8 mouse cellular contexts compared by ENCODE assay signal in genomic region chr9:65576861-65577510, GRCm38 (mm10). TPM values are rescaled to one million over a fixed set of nuclear protein-coding genes. Genes with fewer than 3 reads are reported as not detected.
DNase-seq lines count a peak whose midpoint lies in the region; ATAC-seq and TF ChIP-seq lines count a peak whose summit lies in the region.

No protein-coding gene starts in this region.

- 53% methylated on average over 7 of the region's 7 CpGs for WGBS in kidney, adult 2 months
- 37% methylated on average over 7 of the region's 7 CpGs for WGBS in heart, embryonic 14.5 days
- WGBS in liver, postnatal 0 days (ENCODE audit: insufficient replicate concordance), result 42% methylated on average over 7 of the region's 7 CpGs

- 0 out of 2 replicates have a peak, but pooled peaks have one; percentile 21 for TF ChIP-seq EP300 in liver, postnatal 0 days (IDR thresholded peaks at IDR 0.05; ENCODE audit: low read depth)

- no peaks in the 10 kb centered on the region for H3K36me3 ChIP-seq in kidney, adult 2 months (ENCODE audit: control insufficient read depth, insufficient read depth, low read length)
- peaks cover 16% of the 10 kb centered on the region for H3K36me3 ChIP-seq in heart, embryonic 14.5 days (ENCODE audit: control insufficient read depth, insufficient read depth, low read length)
- peaks cover 25% of the 10 kb centered on the region for H3K36me3 ChIP-seq in liver, postnatal 0 days (replicated peaks; ENCODE audit: insufficient read depth, low read length)

- no peak overlapping the region for H3K4me3 ChIP-seq in kidney, adult 2 months (ENCODE audit: insufficient read depth, low read depth, low read length)
- no peak overlapping the region for H3K4me3 ChIP-seq in heart, embryonic 14.5 days (ENCODE audit: control insufficient read depth in 1 of 2, insufficient read depth in 1 of 2, low read depth in 1 of 2, low read length in 2 of 2)
- H3K4me3 ChIP-seq in liver, postnatal 0 days (ENCODE audit: low read depth, low read length), result peak overlapping the region; percentile 72

- TF ChIP-seq POLR2A in kidney, adult 2 months (IDR thresholded peaks at IDR 0.05; ENCODE audit: low read depth, low read length), result no peak

- H3K4me1 ChIP-seq in kidney, adult 2 months (ENCODE audit: control insufficient read depth, insufficient read depth, low read length), result peaks cover 6% of the 10 kb centered on the region; the same call in 1 of the 2 replicates
- H3K4me1 ChIP-seq in heart, embryonic 14.5 days (ENCODE audit: control insufficient read depth in 2 of 2, insufficient read depth in 2 of 2, low read length in 2 of 2), result peaks cover 46 to 54% of the 10 kb centered on the region in 2 experiments
- H3K4me1 ChIP-seq in liver, postnatal 0 days (ENCODE audit: insufficient read depth), result peaks cover 43% of the 10 kb centered on the region

- peak overlapping the region; percentile 86 for H3K4me2 ChIP-seq in heart, embryonic 14.5 days (ENCODE audit: low read length)
- peak overlapping the region; percentile 82 for H3K4me2 ChIP-seq in liver, postnatal 0 days (ENCODE audit: low read depth, low read length)

- TF ChIP-seq CTCF in kidney, adult 2 months (conservative IDR thresholded peaks at IDR 0.05; ENCODE audit: insufficient read depth, insufficient read length, low read depth, low read length), result no peak
- TF ChIP-seq CTCF in liver, postnatal 0 days (IDR thresholded peaks at IDR 0.05; ENCODE audit: low read depth), result no peak

- ATAC-seq in heart, embryonic 14.5 days (ENCODE audit: insufficient number of reproducible peaks, insufficient read depth, low FRiP score, low read depth), result no peak
- ATAC-seq in liver, postnatal 0 days, result no peak
- ATAC-seq in erythroid progenitor cell, adult 5-6 weeks (replicated peaks; ENCODE audit: low FRiP score, poor library complexity, severe bottlenecking), result no peak

- DNase-seq in kidney, postnatal 4 days, result peak; percentile 36 to 52
- DNase-seq in kidney, adult 2 months, result no peak
- peak; percentile 63 for DNase-seq in NIH3T3 (ENCODE audit: low read depth)
- peak; percentile 45 for DNase-seq in cerebellum, adult 9-11 months
- no peak for DNase-seq in liver, postnatal 0 days
- DNase-seq in spleen, postnatal 14 days (ENCODE audit: low spot score in 2 of 2), result no peak

- H3K27me3 ChIP-seq in kidney, adult 2 months (replicated peaks; ENCODE audit: control insufficient read depth, insufficient read depth, low read length), result no peaks in the 10 kb centered on the region
- H3K27me3 ChIP-seq in heart, embryonic 14.5 days (ENCODE audit: control insufficient read depth, insufficient read depth, low read length), result no peaks in the 10 kb centered on the region
- H3K27me3 ChIP-seq in liver, postnatal 0 days (ENCODE audit: insufficient read depth, low read length), result no peaks in the 10 kb centered on the region

- no peak overlapping the region for H3K27ac ChIP-seq in kidney, adult 2 months (ENCODE audit: insufficient read depth, low read depth, low read length)
- peak overlapping the region in 1 of 2 experiments; percentile 79; a peak in 3 of 4 replicates for H3K27ac ChIP-seq in heart, embryonic 14.5 days (replicated peaks in 1 of 2; ENCODE audit: control insufficient read depth in 1 of 2, insufficient read depth in 1 of 2, low read depth in 2 of 2, low read length in 2 of 2)
- H3K27ac ChIP-seq in liver, postnatal 0 days (ENCODE audit: low read depth), result peak overlapping the region; percentile 97

- peak overlapping the region; percentile 41; the same call in 1 of the 2 replicates for H3K9ac ChIP-seq in heart, embryonic 14.5 days (ENCODE audit: low read length)
- H3K9ac ChIP-seq in liver, postnatal 0 days (replicated peaks), result peak overlapping the region; percentile 43

- H3K9me3 ChIP-seq in heart, embryonic 14.5 days (ENCODE audit: control insufficient read depth, low read length), result no peaks in the 10 kb centered on the region
- no peaks in the 10 kb centered on the region for H3K9me3 ChIP-seq in liver, postnatal 0 days (ENCODE audit: low read length)

RNA-seq across cellular contexts. Expression of gene Plekho2, which starts 2.9 kb away (rescaled TPM):
- polyA plus RNA-seq in kidney, adult 2 months (2012; rRNA removed), result 9.8 and 10.4 TPM in 2 replicates
- polyA plus RNA-seq in heart, embryonic 14.5 days (2014; fragmentation: Nextera tagmentation; extraction: Ambion mirVana), result 8.8 and 9.8 TPM in 2 replicates
- 14.3 and 14.5 TPM in 2 replicates for polyA plus RNA-seq in liver, postnatal 0 days (2015; fragmentation: Nextera tagmentation; extraction: Ambion mirVana)
- total RNA-seq in erythroid progenitor cell, adult 5-6 weeks (2015; ENCODE audit: low replicate concordance), result 32.3 and 42.2 TPM in 2 replicates
- total RNA-seq in erythroid progenitor cell, adult 5-6 weeks (2017; ENCODE audit: low replicate concordance), result 48.6 and 54.6 TPM in 2 replicates

RNA-seq across cellular contexts. Expression of gene Pif1, which starts 10.0 kb away (rescaled TPM):
- 0.08 and 0.11 TPM in 2 replicates for polyA plus RNA-seq in kidney, adult 2 months (2012; rRNA removed)
- polyA plus RNA-seq in heart, embryonic 14.5 days (2014; fragmentation: Nextera tagmentation; extraction: Ambion mirVana), result 8.7 and 9.2 TPM in 2 replicates
- polyA plus RNA-seq in liver, postnatal 0 days (2015; fragmentation: Nextera tagmentation; extraction: Ambion mirVana), result 3.2 and 3.5 TPM in 2 replicates
- 75.0 and 77.1 TPM in 2 replicates for total RNA-seq in erythroid progenitor cell, adult 5-6 weeks (2015; ENCODE audit: low replicate concordance)
- 68.7 and 94.9 TPM in 2 replicates for total RNA-seq in erythroid progenitor cell, adult 5-6 weeks (2017; ENCODE audit: low replicate concordance)

RNA-seq across cellular contexts. Expression of gene Rbpms2, which starts 52.5 kb away (rescaled TPM):
- 257 and 303 TPM in 2 replicates for polyA plus RNA-seq in kidney, adult 2 months (2012; rRNA removed)
- 125 TPM in 2 replicates for polyA plus RNA-seq in heart, embryonic 14.5 days (2014; fragmentation: Nextera tagmentation; extraction: Ambion mirVana)
- 23.5 and 26.1 TPM in 2 replicates for polyA plus RNA-seq in liver, postnatal 0 days (2015; fragmentation: Nextera tagmentation; extraction: Ambion mirVana)
- 9.6 TPM in 1 of 2 replicates, not detected in the other for total RNA-seq in erythroid progenitor cell, adult 5-6 weeks (2015; ENCODE audit: low replicate concordance)
- not detected in 2 replicates for total RNA-seq in erythroid progenitor cell, adult 5-6 weeks (2017; ENCODE audit: low replicate concordance)

RNA-seq across cellular contexts. Expression of gene Ankdd1a, which starts 57.0 kb away (rescaled TPM):
- 0.06 and 0.16 TPM in 2 replicates for polyA plus RNA-seq in kidney, adult 2 months (2012; rRNA removed)
- polyA plus RNA-seq in heart, embryonic 14.5 days (2014; fragmentation: Nextera tagmentation; extraction: Ambion mirVana), result not detected in 2 replicates
- not detected in 2 replicates for polyA plus RNA-seq in liver, postnatal 0 days (2015; fragmentation: Nextera tagmentation; extraction: Ambion mirVana)
- not detected in 2 replicates for total RNA-seq in erythroid progenitor cell, adult 5-6 weeks (2015; ENCODE audit: low replicate concordance)
- not detected in 2 replicates for total RNA-seq in erythroid progenitor cell, adult 5-6 weeks (2017; ENCODE audit: low replicate concordance)

Comparison
In these comparisons a context has a peak if more than half of its experiments do, and no peak if none do; other contexts are left out.
1. DNase-seq: peak in kidney, postnatal 4 days (2 of 2), NIH3T3 (single experiment) and cerebellum, adult 9-11 months (single experiment); none in kidney, adult 2 months (single experiment), liver, postnatal 0 days (single experiment) and spleen, postnatal 14 days (0 of 2).